Mouse (Mus musculus): ENCODE results near the gene Sap25. TPM values are rescaled to one million over a fixed set of nuclear protein-coding genes. Genes with fewer than 3 reads are reported as not detected.

Sap25 gene
- polyA plus RNA-seq, 1 experiment = 28.9 TPM

GRCm38 (mm10) chr5:137645091-137645651 is 4.0 kb downstream of the Sap25 start:
- no peak for TF ChIP-seq GATA1 (IDR thresholded peaks at IDR 0.05; ENCODE audit: low read length)

DNA sequence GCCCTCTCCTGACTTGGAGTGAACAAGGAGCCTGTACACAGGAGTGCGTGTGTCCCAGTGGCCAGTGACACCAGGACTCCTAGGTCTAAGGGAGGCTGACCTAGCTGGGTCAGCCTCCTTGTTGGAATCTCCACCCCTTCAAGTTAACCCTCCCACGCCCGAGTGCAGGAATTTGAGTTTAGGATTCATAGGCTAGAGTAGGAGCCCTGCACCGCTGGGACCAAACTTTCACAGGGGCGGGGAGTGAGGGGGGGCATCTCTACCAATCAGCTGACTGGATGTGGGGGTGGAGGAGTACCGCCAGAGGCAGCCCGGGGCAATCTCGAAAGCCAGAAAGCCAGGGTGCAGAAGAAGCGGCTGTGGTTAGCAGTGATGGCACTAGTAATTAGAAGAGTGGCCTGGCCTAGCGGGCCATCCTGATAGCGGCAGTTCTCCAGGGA is 4.5 kb downstream of the Sap25 start, which contains the start of gene Irs3:
Gene Irs3, minus strand, starts transcription at position 63 of the 440 bp plus-strand sequence.
- TF ChIP-seq GATA1 (IDR thresholded peaks at IDR 0.05; ENCODE audit: low read length) = no peak

GRCm38 (mm10) chr5:137647827-137648601 is 6.9 kb downstream of the Sap25 start:
- no peak for TF ChIP-seq GATA1 (IDR thresholded peaks at IDR 0.05; ENCODE audit: low read length)

GRCm38 (mm10) chr5:137649251-137649650 is 8.1 kb downstream of the Sap25 start:
- no peak for TF ChIP-seq GATA1 (IDR thresholded peaks at IDR 0.05; ENCODE audit: low read length)

DNA sequence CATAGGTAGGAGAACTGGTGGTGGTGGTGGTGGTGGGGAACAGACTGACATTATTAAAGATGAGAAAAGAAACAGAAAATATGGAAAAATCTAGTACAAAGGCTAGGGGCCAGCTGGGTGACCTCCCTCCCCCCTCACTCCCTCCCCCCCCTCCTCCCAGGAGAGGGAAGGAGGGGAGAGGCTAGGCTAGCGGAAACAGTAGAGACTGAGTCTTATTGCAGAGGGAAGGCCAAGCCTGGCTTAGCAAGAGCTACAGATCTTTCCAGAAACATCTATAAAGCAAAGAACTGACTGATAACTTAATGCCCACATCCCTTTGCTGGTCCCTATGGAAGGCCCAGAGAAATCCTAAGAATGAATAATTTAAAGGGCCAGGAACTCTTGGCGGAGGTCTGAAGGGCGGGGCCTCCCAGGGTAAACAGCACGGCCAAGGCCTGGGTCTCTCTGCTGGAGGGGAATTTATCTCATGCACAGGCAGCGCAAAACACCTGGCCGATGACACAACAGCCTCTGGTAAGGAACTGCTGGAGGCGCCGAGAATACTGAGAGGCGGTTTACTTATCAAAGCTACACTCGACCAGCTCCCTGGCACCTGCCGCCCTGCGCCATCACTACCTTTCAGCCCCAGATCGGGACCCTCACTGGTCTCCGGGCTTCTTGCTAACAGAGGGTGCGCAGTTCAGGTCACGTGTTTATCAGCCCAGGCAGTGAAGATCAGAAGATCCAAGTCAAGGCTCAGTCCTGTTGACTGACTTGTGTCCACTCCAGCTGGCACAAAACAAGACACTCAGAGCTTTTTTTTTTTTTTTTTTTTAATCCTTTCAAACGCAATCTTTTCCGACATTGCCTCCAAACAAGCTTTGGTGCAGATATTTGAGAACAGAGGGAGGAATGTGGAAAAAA is 8.8 kb downstream of the Sap25 start:
- TF ChIP-seq GATA1 (IDR thresholded peaks at IDR 0.05; ENCODE audit: low read length) = no peak

DNA sequence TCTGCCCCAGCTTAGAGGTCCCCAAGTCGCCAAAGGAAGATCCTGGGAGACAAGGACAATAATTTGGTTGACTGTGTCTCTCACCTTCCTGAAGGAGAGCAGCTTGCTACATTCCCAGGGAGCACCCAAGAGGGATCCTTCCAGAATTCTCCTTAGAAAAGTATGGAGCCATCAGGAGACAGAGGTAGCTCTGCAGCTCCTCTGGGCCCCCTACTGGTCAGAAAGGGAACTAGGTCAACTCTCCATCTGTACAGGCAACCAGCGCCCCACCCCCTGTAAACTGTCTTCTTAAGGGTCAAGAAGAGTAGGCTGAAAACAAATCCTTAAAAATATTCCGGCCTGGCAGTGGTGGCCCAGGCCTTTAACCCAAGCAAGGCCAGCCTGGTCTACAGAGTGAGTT is 11.3 kb downstream of the Sap25 start:
- TF ChIP-seq GATA1 (IDR thresholded peaks at IDR 0.05; ENCODE audit: low read length) = no peak

DNA sequence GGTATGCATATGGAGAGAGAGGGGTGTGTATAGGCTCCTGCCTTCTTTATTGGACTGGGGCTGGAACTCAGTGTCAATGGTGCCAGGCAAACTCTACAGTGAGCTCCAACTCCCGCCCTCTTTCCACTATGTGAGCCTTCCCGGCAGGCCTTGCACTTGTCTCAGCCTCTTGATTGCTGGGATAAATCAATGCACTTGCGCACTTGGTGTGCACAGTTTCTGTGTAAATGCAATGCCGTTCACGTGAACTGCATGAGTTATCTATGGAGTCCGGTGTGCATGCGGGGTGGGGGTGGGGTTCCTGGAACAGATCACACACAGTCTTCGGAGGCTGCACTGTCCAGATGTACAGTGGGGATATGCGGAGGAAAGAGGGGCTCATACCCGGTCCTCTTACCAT is 12.2 kb downstream of the Sap25 start:
- TF ChIP-seq GATA1 (IDR thresholded peaks at IDR 0.05; ENCODE audit: low read length) = no peak

- no peak for TF ChIP-seq GATA1 (IDR thresholded peaks at IDR 0.05; ENCODE audit: low read length)
Measured at GRCm38 (mm10) chr5:137654746-137655145, 13.6 kb downstream of the Sap25 start.

DNA sequence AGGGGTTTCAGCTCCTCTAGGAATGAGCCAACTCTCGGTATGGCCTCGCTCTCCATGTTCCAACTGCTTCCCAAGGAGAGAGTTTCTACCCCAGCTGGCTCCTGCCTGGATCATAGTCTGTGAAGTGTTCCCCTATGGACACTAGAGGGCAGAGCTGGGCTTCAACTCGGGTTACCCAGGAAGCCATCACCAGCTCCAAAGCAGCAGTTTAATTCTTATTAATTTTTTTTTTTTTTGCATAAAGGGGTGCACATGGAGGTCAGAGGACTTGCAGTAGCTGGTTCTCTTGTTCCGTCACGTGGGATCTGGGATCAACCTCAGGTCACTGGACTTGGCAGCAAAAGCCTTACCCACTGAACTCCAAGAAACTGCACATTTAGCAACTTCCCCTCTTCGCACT is 15.8 kb downstream of the Sap25 start:
- TF ChIP-seq GATA1 (IDR thresholded peaks at IDR 0.05; ENCODE audit: low read length) = no peak

GRCm38 (mm10) chr5:137660064-137660688 is 19.0 kb downstream of the Sap25 start:
- no peak for TF ChIP-seq GATA1 (IDR thresholded peaks at IDR 0.05; ENCODE audit: low read length)

DNA sequence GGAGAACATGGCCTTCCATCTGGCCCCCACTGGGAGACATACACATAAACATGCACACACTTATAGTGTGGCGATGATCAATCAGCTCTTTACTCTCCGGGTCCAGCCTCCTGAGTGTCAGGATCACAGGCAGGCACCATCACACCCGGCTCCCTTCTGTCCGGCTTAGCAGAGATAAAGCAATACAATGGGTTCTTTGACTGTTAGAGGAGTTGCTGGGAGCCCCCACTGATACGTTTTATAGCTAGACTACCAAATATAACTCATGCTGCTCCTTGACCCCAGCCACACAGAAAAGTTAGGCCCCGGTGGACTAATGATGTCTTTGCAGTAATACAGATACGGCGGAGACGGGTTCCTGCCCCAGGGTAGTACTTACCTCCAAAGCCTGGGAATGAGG is 21.9 kb downstream of the Sap25 start:
- TF ChIP-seq GATA1 (IDR thresholded peaks at IDR 0.05; ENCODE audit: low read length) = no peak

GRCm38 (mm10) chr5:137668971-137669370 is 27.8 kb downstream of the Sap25 start:
- no peak for TF ChIP-seq GATA1 (IDR thresholded peaks at IDR 0.05; ENCODE audit: low read length)

DNA sequence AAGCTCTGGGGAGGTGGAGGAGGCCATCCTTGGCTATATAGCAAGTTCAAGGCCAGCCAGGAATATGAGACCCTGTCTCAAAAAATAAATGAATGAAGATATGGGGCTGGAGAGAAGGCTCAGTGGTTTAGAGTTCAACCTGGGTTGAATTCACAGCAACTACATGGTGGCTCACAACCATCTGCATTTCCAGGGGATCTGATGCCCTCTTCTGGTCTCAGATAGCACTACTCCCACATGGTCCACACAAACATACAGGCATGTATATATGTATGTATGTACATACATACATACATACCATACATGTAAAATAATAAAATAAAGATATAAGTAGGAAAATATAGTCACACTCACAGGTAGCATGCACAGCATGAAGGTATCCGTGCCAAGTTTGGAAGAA is 29.1 kb downstream of the Sap25 start:
- no peak for TF ChIP-seq GATA1 (IDR thresholded peaks at IDR 0.05; ENCODE audit: low read length)

DNA sequence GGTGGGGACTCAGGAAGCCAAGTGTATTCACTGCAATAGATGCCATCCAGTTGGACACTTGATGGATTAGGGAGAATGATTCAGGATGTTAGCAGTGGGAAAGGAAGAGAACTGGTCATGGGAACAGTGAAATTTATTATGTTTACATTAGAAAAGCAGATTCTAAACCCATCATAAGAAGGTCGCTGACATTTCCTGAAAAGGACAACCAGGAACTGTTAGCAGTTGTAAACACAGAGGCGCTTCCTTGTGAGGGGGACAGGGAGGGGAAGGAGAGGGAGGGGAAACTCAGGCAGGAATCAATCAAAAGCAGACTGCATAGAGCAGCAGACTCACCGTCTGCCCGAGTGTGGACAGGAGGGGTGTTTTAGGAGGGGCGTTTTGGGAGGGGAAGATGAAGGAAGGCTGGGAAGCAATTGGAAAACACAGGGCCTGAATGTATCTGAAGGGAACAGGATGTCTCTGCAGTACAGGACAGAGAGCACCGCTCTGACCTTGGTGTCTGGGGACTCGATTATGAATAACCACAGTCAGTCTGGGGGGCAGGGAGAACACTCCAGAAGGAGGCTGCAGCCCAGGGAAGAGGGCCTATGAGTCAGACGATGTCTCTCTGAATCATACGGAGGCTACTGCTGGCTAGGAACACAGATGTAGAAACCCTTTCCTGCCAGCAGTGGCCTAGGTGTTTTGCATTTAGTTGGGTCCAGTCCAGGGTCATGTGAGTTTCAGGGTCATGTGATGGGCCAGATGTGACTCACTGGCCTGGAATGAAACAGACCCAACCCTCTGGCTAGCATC is 30.5 kb downstream of the Sap25 start:
- no peak for TF ChIP-seq GATA1 (IDR thresholded peaks at IDR 0.05; ENCODE audit: low read length)

DNA sequence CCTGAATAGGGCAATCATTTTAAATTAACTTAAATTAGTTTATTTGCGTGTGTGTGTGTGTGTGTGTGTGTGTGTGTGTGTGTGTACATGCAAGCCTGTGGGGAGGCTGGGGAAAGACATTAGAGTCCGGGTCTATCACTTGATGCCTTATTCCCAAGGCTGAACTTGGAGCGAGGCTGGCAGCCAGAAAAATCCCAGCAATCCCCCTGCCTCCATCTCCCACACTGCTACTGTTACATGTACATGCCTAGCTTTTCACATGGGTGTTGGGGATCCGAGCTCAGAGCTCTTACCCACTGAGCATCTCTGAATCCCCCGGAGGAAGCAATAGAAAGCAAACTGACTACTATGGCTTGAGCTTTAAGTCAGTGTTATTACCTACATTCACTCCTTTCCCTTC is 31.2 kb downstream of the Sap25 start:
- TF ChIP-seq GATA1 (IDR thresholded peaks at IDR 0.05; ENCODE audit: low read length) = no peak

Data from G1E-ER4 (cell line).